Mouse (Mus musculus): ENCODE results near the gene Vmn2r79.
"Not testable (repeated sequence)": the region's sequence is repeated elsewhere in the genome, so short reads cannot be mapped to it uniquely, and the experiment has no call there.

The Vmn2r79 gene

DNA sequence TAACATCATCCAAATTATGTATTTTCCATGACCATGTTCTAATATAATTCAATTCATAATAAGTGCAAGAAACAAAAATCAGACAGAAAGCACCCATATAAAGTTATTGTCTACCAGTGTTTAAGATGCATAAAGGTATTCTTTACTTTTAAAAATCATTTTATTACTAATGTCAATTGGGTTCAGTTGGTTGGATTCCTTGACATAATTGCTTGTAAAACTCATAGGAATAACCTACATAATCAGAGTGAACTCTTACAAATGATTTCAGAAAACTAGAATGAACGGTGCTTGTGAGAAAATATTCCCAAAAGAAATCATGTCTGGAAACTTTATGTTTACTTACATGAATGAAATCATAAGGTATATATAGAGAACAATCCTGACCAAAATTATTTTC, at the start of gene Vmn2r79:
Gene Vmn2r79, plus strand, starts transcription at position 301 of the 400 bp plus-strand sequence.
- not testable (repeated sequence) for DNase-seq

DNA sequence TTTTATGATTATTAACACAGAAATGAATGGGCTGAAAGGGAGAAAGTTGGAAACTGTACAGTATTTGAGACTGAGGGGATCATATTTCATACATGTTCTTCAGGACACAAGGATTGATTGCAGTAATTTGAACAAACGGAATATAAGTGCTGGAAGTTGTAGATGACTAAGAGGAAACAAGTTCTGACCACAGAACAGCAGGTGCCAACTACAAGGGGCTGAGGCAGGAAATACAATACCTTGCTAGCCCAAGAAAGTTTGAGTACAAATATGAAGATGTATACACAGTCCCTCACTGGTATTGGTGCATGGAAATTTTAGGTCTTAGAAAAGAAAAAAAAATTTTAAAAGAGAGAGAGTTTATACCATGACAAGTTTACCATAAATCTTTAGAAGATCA, 1.2 kb upstream of the Vmn2r79 start:
- DNase-seq, result no peak

DNA sequence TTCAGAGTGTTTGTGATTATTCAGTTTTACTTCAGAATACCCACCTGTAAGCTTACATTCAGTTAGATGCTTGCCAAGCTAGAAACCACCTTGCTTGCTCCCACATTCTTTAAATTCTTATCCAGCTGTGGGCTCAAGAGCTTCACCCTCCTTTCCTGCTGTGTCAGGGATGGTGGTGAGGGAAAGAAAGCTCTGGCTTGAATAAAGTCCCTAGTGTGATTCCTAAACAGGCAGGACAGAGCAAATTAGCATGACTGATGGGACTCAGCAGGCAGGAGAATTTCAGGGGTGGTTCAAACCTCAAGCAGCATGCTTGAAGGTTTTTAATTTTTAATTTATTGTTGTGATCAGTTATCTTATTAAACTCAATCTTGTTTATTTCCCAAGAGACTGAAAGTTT, 30.6 kb downstream of the Vmn2r79 start:
- DNase-seq, result not testable (repeated sequence)

DNA sequence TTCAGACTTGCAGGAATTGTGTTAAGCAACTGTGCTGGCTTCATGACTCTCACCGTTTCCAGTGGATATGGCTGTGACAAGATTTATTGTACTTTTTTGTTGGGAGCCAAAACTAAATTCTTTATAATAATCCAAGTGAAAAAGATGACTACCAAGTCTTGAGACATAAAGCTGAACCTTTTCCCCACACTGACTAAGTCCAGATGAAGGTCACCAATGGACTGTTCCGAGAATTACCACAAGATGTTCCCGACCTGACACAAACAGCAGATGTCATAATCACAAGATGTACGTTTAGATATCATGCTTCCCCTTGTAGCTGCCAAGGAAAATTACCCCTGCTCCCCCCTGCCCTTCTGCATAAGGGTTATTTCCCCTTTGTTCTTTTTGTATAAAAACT, 67.7 kb downstream of the Vmn2r79 start:
- DNase-seq, result no peak
